Mouse (Mus musculus) large intestine, adult 2 months (tissue): ENCODE results near the gene Brpf1. TPM values are rescaled to one million over a fixed set of nuclear protein-coding genes. Genes with fewer than 3 reads are reported as not detected.
A peak's percentile ranks its signal among the peaks of the same experiment; 100 is the strongest.
"Not testable (repeated sequence)": the region's sequence is repeated elsewhere in the genome, so short reads cannot be mapped to it uniquely, and the experiment has no call there.

ENCODE experiments used
- DNase-seq: peaks from one replicate; pipeline ENCODE4 v3.0.0-alpha.2; 2012; ENCODE audit warnings: low read depth, low spot score
- WGBS: fragments of 180-500 bp; shearing (Covaris S2); methylation state at CpG from one replicate; pipeline ENCODE4 v1.1.7; 2018; 5-methylcytosine and 5-hydroxymethylcytosine counted together
- polyA plus RNA-seq: library from polyadenylated mRNA; depleted of rRNA; stranded (reverse); fragments of >200 nt; gene quantifications from 2 replicates; pipeline ENCODE4 v1.2.3, GENCODE M21; 2012

Brpf1 gene
- polyA plus RNA-seq, 1 experiment: 14.5 TPM

DNA sequence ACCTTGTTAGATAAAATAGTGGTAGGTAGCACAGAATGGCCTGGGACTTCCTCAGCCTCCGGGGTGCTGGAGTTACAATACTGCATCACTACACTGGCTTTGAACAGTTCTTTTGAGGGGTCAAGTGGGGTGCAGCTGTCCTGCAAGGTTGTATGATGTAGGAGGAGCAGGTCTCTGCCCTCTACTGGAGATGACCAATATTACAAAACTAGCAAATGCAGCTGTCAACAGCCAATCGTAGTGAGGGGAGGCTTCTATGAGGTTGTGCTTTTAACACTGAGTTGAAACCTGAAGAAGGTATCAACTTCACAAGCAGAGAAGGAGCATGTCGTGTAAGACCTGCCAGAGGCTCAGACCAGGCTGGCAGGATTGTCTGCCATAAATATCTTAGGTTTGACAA is 4.7 kb upstream of the Brpf1 start:
- DNase-seq: no peak
- WGBS: 19% methylated on average over 3 of the region's 3 CpGs

GRCm38 (mm10) chr6:113306322-113306985 is 483 bp upstream of the Brpf1 start:
- WGBS: under 1% methylated on average over 50 of the region's 50 CpGs
- DNase-seq: peak; percentile 97

GRCm38 (mm10) chr6:113307481-113308121 is 664 bp downstream of the Brpf1 start:
- WGBS: under 1% methylated on average over 34 of the region's 34 CpGs
- no peak for DNase-seq

DNA sequence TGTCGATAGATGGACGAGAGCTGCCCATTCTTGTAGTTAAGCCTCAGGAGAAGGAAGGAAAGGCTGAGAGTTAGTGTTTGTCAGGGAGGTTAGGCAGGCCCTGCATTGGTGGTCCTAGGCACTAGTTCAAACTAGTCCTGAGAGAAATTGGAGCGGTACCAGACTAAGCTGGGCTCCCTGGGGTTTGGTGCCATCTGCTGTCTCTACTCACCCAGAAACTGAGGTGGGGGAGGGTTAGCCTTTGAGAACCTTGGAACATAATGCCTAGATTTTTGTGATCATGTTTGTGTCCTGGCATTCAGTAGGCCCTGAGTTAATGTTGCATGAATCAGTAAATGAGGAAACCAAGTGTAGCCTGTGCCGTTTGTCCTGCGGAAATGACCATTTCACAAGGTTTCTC is 1.2 kb downstream of the Brpf1 start:
- 11% methylated on average over 5 of the region's 5 CpGs for WGBS
- no peak for DNase-seq

DNA sequence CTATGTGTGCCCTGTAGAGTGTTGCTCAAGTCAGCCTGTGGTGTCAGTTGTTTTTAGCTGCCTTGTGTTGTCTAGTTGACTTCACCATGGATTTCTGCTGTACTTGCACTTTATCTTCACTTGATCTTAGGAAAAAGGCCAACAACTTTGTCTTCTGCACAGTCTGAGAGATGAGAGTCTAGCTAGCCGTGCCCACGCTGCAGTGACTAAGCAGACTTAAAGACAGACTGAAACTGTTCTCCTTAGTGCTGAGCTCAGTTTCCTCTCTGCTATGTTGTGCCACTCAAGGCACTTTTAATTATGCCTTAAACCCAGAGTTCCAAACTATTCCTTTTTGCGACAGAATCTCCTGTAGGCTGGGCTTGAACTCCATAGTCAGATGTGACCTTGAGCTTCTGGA is 9.0 kb downstream of the Brpf1 start:
- 91% methylated on average over 3 of the region's 3 CpGs for WGBS

DNA sequence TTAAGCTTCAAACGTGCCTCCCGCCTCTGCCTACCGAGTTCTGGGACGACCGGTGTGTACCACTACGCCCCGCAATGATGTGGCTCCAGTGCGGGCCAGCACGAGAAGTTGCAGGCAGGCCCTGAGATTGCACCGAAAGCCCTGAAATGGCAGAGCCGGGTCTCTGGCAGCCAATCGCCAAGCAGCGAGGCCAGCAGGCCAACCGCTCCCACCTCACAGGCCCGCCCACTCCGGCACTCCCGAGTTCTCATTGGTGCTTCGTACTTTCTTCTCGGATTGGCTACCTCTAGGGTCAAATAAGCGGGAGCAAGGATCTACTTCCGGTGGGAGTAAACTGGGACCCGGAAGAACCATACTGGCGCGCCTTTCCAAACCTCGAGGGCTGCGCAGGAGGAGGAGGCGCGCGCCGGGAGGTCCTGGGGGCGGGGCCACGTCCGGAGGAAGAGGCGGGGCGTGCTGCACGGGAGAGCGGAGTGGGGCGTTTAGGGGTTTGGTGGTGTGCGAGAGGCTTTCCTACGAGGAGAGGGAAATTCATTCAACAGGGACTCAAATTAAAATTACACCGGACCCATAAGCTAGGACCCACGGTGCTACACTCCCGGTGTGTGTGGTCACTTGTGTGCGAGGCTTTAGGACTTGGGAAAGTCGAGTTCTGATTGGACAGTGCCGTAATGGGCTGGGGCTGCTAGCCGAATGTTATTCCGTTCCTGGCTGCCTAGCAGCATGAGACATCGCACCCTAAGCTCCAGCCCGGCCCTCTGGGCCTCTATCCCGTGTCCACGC is 19.8 kb downstream of the Brpf1 start, which contains the start of gene Ogg1:
Gene Ogg1, plus strand, starts transcription at position 440 of the 783 bp plus-strand sequence.
- WGBS: 1% methylated on average over 52 of the region's 52 CpGs
- peak; percentile 98 for DNase-seq

More for the DNA sequence above, 9.0 kb downstream of the Brpf1 start:
- DNase-seq: no peak

- WGBS: 100% methylated on average over 1 of the region's 1 CpGs
- DNase-seq: no peak
These were observed 22.5 kb downstream of the Brpf1 start for GRCm38 (mm10) chr6:113329396-113329795.

- no peak for DNase-seq
- WGBS: 29% methylated on average over 2 of the region's 2 CpGs
These were observed 23.6 kb downstream of the Brpf1 start for GRCm38 (mm10) chr6:113330547-113330946.

DNA sequence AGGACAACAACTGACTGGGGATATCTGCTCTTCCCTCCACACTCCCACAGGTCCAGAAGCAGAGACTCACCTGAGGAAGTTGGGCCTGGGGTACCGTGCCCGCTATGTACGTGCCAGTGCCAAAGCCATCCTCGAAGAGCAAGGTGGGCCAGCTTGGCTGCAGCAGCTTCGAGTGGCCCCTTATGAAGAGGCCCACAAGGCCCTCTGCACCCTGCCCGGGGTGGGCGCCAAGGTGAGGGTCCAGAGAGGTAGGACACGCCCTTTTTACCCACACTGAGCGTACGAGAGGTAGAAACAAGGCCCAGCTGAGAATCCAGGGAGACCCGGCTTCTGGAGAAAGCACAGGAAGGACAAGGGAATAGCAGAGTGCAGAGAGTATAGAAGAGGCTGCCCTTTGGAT is 24.8 kb downstream of the Brpf1 start:
- 89% methylated on average over 11 of the region's 11 CpGs for WGBS
- DNase-seq: no peak

DNA sequence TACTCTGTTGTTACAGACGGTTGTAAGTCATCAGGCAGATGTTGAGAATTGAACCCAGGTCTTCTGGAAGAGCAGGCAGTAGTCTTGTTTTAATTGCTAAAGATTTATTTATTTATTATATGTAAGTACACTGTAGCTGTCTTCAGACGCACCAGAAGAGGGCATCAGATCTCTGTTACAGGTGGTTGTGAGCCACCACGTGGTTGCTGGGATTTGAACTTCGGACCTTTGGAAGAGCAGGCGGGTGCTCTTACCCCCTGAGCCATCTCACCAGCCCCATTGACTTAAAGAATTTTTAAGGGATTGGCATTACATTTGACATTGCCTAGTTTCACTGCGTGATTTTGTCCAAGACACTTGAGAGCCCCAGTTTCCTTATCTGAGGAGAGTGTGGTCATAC is 25.8 kb downstream of the Brpf1 start:
- 24% methylated on average over 6 of the region's 6 CpGs for WGBS
- DNase-seq: not testable (repeated sequence)

DNA sequence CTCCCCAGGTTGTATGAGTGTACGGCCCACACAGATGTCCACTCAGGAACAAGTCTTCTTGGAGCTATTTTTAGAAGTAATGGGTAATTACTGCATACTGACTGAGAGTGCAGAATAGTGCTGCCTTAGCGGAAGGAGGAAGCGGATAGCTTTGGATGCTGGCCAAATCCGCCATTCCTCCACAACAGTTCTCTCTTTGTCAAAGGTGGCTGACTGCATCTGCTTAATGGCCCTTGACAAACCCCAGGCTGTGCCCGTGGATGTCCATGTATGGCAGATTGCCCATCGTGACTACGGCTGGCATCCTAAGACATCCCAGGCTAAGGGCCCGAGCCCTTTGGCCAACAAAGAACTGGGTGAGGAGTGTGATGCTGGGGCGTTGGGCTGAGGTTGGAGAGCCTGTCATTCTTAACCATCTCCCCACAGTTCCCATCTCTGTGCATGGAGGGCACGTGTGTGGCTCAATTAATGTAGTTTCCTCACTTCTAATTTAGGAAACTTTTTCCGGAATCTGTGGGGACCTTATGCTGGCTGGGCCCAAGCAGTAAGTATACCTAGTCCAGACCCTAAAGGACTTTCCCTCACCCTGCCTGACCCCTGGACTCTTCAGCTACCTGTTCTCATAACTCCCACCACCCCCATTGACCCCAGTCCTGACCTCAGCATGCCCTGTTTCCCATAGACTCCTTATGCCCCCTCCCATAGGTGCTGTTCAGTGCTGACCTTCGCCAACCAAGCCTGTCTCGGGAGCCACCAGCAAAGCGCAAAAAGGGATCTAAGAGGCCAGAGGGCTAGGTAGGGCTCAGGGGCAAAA is 26.4 kb downstream of the Brpf1 start:
- WGBS: 28% methylated on average over 14 of the region's 14 CpGs
- DNase-seq: peak; percentile 75

DNA sequence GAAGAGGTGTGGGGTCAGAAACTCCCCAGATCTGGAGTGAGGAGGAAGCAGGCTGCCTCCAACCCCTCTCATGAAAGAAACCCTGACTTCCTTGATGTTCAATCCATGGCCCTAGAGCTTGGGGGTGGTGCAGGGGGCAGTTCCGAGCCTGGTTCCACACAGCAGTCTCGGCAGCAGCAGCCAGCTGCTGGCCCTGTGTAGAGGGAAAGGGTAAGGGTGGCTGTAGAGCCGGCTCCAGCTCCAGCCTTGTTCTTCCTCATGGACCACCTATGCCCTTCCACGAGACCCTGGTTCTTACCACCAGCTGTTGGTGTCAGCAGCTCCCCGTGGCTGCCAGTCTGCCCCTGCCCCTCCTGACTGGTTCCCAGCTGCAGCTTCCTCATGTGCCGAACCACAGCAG is 27.3 kb downstream of the Brpf1 start:
- WGBS: 30% methylated on average over 6 of the region's 6 CpGs
- no peak for DNase-seq

DNA sequence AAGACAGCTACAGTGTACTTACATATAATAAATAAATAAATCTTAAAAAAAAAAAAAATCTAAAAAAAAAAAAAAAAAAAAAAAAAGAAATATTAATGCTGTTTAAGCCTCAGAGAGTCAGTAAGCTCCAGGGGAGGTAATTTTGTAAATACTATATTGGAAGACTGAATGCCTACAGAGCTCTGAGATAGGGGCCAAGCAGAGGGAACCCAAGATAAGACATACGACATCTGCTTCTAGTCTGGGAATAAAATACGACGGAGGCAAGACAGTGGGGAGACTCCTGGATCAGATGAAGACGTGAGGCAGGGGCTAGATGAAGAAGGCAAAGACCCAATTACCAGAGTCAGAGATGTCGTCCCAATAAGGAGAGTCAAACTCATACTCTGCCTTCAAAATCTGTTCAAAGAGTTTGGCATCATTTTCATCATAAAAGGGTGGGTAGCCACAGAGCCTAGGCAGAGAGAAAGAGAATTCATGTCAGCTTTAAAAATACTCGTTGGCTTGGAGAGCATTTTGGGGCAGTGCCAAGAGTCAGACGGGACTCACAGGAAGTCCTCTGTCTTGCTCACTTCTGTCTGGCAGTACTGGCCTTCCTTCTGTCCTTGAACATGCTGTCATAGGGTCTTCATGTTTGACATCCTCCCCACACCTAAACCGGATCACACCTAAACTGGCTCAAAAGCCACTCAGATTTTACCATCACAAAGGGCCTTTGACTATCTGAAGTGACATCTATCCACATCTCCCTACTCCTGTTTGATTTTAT is 30.1 kb downstream of the Brpf1 start:
- 59% methylated on average over 8 of the region's 8 CpGs for WGBS
- no peak for DNase-seq

DNA sequence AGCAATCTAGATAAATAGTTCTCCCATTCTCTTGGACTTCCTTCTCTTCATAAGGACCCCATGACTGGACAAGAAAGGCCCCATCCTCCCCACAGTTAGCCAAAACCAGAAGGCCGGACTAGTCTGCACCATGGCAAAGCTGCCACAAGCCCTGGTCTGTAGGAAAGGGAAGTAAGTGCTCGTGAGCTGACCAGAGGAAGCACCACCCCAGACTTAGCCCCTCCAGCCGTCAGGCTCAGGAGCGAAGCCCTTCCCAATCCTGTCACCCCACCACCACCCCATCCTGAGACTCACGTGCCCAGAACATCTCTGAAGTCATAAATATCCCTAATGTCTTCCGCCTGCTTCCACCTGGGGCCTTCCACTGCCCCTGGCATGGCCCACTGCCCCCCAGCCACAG is 34.6 kb downstream of the Brpf1 start:
- DNase-seq: no peak
- 84% methylated on average over 6 of the region's 6 CpGs for WGBS

DNA sequence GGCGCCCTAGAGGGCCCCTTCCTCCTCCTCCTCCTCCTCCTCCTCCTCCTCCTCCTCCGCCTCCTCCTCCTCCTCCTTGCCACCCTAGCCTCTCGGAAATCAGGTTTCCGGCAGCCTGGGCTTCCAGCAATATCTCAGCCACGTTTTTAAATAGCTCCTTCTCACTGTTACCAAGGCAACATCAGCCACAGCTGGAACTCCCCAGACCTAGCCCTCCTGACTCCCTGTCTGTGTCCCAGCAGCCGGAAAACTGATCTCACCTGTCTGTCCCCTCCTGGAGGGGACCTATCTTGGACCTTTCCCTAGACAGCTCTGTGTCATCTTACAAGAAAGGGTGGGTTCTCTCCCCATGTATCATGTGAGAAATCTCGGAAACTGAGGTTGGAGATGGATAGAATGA is 35.4 kb downstream of the Brpf1 start:
- no peak for DNase-seq
- WGBS: 62% methylated on average over 4 of the region's 7 CpGs

- WGBS: 11% methylated on average over 32 of the region's 32 CpGs
- no peak for DNase-seq
These were observed 36.5 kb downstream of the Brpf1 start, which contains the start of gene Camk1 for GRCm38 (mm10) chr6:113343177-113344092. Gene Camk1, minus strand, starts transcription at chr6:113343984.

DNA sequence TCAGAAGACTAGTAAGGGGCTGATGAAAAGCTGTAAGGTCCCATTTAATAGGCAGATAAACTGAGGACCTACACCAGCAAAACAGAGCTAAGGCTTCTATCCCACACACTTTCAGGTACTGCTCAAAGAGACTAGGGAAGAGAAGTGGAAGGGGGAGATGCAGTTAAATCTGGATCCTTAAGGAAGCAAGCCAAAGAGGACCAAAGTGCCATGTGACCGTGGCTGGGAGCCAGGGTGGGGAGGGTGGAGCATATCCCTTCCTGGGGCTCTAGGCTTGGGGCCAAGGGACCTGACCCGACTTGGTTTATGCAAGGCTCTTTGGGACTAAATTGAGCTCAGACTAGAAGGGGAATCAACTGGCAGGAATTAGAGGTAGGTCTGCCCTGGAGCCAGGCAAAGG is 37.4 kb downstream of the Brpf1 start:
- no peak for DNase-seq
- 2% methylated on average over 2 of the region's 2 CpGs for WGBS

DNA sequence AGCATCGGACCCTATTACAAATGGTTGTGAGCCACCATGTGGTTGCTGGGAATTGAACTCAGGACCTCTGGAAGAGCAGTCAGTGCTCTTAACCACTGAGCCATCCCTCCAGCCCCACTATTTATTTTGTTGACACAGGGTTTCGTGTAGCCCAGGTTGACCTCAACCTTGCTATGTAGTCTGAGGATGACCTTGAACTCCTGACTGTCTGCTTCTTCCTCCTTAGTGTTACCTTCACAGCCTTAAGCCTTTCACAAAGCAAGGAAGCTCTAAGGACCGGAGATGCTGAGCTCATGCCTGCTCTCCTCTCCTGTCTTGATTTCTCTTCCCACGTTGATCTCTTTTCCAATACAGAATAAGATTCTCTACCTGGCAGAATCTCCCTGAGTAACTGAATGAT is 40.0 kb downstream of the Brpf1 start:
- DNase-seq: no peak
- whole genome bisulfite sequencing: 75% methylated on average over 4 of the region's 4 CpGs
